Mouse (Mus musculus) ES-E14 (cell line): ENCODE data around the gene Slc2a5. TPM values are rescaled to one million over a fixed set of nuclear protein-coding genes. Genes with fewer than 3 reads are reported as not detected.

Experiments used
- DNase-seq: peaks from one replicate; pipeline ENCODE4 v3.0.0-alpha.2; 2013; ENCODE audit warnings: low read depth, low spot score
- H3K27ac ChIP-seq: 2 replicates; pipeline ENCODE4 v1.5.1; 2012; ENCODE audit warnings: low read depth, mild to moderate bottlenecking, low read length, moderate library complexity, mixed read lengths; ENCODE audit not compliant: poor library complexity, insufficient read depth, severe bottlenecking
- H3K36me3 ChIP-seq: 2 replicates; pipeline ENCODE4 v1.6.1; 2012; ENCODE audit warnings: mild to moderate bottlenecking, low read length, moderate library complexity, mixed read lengths; ENCODE audit not compliant: control insufficient read depth, poor library complexity, insufficient read depth, severe bottlenecking
- H3K4me1 ChIP-seq, 2 experiments: fragments of 150-350 bp in 1 of 2; sonication (generic) in 1 of 2; 2 replicates each; pipeline ENCODE4 v1.6.1; 2012; ENCODE audit warnings: low read length in 2 of 2, mild to moderate bottlenecking in 1 of 2, mixed read lengths in 1 of 2; ENCODE audit not compliant: control insufficient read depth in 2 of 2, insufficient read depth in 2 of 2, poor library complexity in 1 of 2
- H3K4me3 ChIP-seq, 2 experiments: fragments of 150-350 bp in 1 of 2; sonication (generic) in 1 of 2; 2 replicates each; pipeline ENCODE4 v1.5.1; 2012; ENCODE audit warnings: low read length in 2 of 2, low read depth in 1 of 2, mild to moderate bottlenecking in 1 of 2, mixed read lengths in 1 of 2; ENCODE audit not compliant: insufficient read depth in 1 of 2, poor library complexity in 1 of 2, severe bottlenecking in 1 of 2
- H3K9ac ChIP-seq: 2 replicates; pipeline ENCODE4 v1.6.1; 2012; ENCODE audit warnings: low read depth, mild to moderate bottlenecking, low read length, mixed read lengths; ENCODE audit not compliant: poor library complexity, insufficient read depth, severe bottlenecking
- H3K9me3 ChIP-seq: fragments of 150-350 bp; sonication (generic); 2 replicates; pipeline ENCODE4 v1.6.1; 2012; ENCODE audit warnings: low read depth, mild to moderate bottlenecking, low read length; ENCODE audit not compliant: control insufficient read depth, insufficient read depth
- CHD2 ChIP-seq: IDR thresholded peaks from 2 replicates; pipeline ENCODE4 v1.6.1; 2014; ENCODE audit warnings: mild to moderate bottlenecking, low read depth, low read length, inconsistent platforms
- HCFC1 ChIP-seq: IDR thresholded peaks from 2 replicates; pipeline ENCODE4 v1.6.1; 2012; ENCODE audit warnings: low read length, inconsistent platforms, borderline replicate concordance; ENCODE audit not compliant: insufficient read depth
- MAFK ChIP-seq: IDR thresholded peaks from 2 replicates; pipeline ENCODE4 v1.6.1; 2014; ENCODE audit warnings: mild to moderate bottlenecking, low read depth, low read length, inconsistent platforms; ENCODE audit not compliant: insufficient read depth
- ZC3H11A ChIP-seq: IDR thresholded peaks from 2 replicates; pipeline ENCODE4 v1.6.1; 2012; ENCODE audit warnings: low read depth, mild to moderate bottlenecking, inconsistent platforms, low read length, borderline replicate concordance
- ZNF384 ChIP-seq: IDR thresholded peaks from 2 replicates; pipeline ENCODE4 v1.6.1; 2012; ENCODE audit warnings: low read depth, low read length, inconsistent platforms
- in situ Hi-C, 2 experiments: fragments of 600-800 bp; cut with MboI; formaldehyde crosslinking; loops; one replicate each; pipeline ENCODE4 v1.15.1; 2025; ENCODE audit warnings: low sequenced_read_pairs in 2 of 2, inconsistent platforms in 1 of 2; ENCODE audit not compliant: unreplicated experiment in 2 of 2
- total RNA-seq: library from RNA; depleted of rRNA; stranded (reverse); fragments of 300-350 nt; gene quantifications from 2 replicates; pipeline ENCODE4 v1.2.3, GENCODE M21; 2012

Gene Slc2a5
- total RNA-seq, 1 experiment: 3.2 TPM

DNA sequence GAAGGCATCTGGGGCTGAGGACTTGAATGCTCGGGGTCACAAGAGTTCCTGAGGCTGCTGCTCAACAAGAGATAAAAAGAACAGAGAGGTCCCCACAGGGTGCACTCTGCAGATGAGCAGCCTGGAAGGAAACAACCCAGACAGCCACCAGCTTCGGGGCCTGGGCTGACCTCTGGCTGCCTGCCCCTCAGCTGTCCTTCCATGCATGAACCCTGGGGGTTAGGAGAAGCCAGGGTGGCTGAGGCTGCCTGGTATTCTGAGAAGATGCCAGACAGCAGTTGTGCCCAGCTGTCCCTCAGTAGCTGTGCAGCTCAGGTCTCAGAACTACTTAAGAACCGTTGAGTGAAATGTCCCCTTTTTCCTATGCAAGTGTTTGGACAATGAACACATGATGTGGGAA is 3.4 kb downstream of the Slc2a5 start:
- Histone ChIP-seq H3K27ac (no peak overlapping the region), H3K4me3 (no peak overlapping the region), H3K9me3 (no peaks in the 10 kb centered on the region), H3K4me1 (peaks cover 0 to 14% of the 10 kb centered on the region in 2 experiments; a peak in 1 of 4 replicates), H3K36me3 (no peaks in the 10 kb centered on the region), H3K9ac (no peak overlapping the region)
- TF ChIP-seq ZNF384: no peak
- in situ Hi-C loops: no loop called here
- DNase-seq: no peak

DNA sequence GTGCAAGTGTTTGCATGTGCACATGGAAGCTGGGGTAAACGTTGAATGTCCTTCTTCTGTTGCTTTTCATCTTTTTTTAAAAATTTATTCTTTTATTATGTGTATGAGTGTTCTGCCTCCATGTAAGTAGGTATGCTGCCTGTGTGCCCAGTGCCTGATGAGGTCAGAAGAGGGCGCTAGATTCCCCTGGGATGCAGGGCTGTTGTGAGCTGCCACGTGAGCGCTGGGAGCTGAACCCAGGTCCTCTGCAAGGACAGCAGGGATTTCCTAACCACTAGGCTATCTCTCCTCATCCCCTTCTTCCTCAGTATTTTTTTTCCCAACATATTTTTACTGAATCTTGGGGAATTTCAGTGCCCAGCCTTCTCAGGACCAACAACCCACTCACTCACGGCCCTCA is 7.3 kb downstream of the Slc2a5 start:
- Histone ChIP-seq H3K4me1 (peaks cover 4 to 8% of the 10 kb centered on the region in 2 experiments; a peak in 2 of 4 replicates), H3K4me3 (no peak overlapping the region), H3K27ac (no peak overlapping the region), H3K9me3 (no peaks in the 10 kb centered on the region), H3K9ac (no peak overlapping the region), H3K36me3 (no peaks in the 10 kb centered on the region)
- in situ Hi-C loops: no loop called here
- TF ChIP-seq CHD2: no peak
- TF ChIP-seq ZNF384: no peak
- no peak for TF ChIP-seq MAFK
- TF ChIP-seq ZC3H11A: no peak
- no peak for TF ChIP-seq HCFC1
- DNase-seq: no peak

DNA sequence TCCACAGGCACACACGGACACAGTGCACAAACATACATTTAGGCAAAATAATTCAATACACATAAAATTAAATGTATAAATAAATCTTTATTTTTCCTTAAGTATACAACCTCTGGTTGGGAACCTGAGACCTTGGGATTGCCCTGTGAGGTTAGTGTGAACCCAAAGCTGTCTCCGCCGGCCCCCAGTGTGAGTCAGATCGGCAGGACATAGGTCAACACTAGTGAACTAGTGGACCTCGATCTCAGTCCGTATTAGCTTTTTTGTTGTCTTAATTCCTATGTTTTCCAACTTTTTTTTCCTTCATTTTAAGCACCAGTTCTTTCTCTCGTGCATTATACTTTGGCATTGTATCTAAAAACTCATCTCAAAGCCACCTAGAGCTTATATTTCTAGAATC is 8.8 kb downstream of the Slc2a5 start:
- Histone ChIP-seq H3K4me3 (no peak overlapping the region), H3K4me1 (peaks cover 4 to 20% of the 10 kb centered on the region in 2 experiments; a peak in 3 of 4 replicates), H3K9me3 (no peaks in the 10 kb centered on the region), H3K27ac (no peak overlapping the region), H3K9ac (no peak overlapping the region), H3K36me3 (no peaks in the 10 kb centered on the region)
- TF ChIP-seq ZNF384: no peak
- TF ChIP-seq HCFC1: no peak
- no peak for TF ChIP-seq CHD2
- in situ Hi-C loops: no loop called here
- DNase-seq: no peak

GRCm38 (mm10) chr4:150128571-150128970 is 9.5 kb downstream of the Slc2a5 start:
- no peak for DNase-seq
- no peak overlapping the region for H3K4me3 ChIP-seq
- peaks cover 4 to 21% of the 10 kb centered on the region in 2 experiments; a peak in 3 of 4 replicates for H3K4me1 ChIP-seq
- in situ Hi-C loops: no loop called here
- no peaks in the 10 kb centered on the region for H3K9me3 ChIP-seq
- TF ChIP-seq ZNF384 (no peak), MAFK (no peak), HCFC1 (no peak), CHD2 (no peak), ZC3H11A (no peak)
- no peak overlapping the region for H3K9ac ChIP-seq
- no peak overlapping the region for H3K27ac ChIP-seq
- H3K36me3 ChIP-seq: no peaks in the 10 kb centered on the region

DNA sequence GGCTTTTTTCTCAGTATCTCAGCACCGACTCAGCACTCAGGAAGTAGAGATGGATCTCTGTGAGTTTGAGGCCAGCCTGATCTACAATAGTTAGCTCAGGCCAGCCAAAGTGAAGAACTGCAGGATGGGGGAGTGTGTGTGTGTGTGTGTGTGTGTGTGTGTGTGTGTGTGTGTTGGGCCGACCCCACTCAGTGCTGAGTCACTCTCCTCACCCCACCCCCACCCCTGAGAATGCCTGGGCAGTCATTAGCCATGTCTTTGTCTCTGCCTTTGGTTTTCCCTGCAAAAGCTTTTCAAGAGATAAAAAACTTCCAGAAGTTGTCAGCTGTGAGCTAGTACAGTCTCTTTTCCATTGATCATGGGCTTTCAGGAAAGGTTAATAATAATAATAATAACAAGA is 11.6 kb downstream of the Slc2a5 start:
- in situ Hi-C loops: no loop called here
- TF ChIP-seq ZC3H11A (no peak), HCFC1 (no peak), MAFK (peak; percentile 87), ZNF384 (no peak), CHD2 (no peak)
- Histone ChIP-seq H3K4me1 (peaks cover 4 to 24% of the 10 kb centered on the region in 2 experiments), H3K9me3 (no peaks in the 10 kb centered on the region), H3K9ac (peak overlapping the region; percentile 64; the same call in 1 of the 2 replicates), H3K36me3 (no peaks in the 10 kb centered on the region), H3K27ac (peak overlapping the region; percentile 59), H3K4me3 (no peak overlapping the region)
- DNase-seq: no peak
